Mouse (Mus musculus) embryonic facial prominence, embryonic 14.5 days (tissue): ENCODE data around the gene Aamp. TPM values are rescaled to one million over a fixed set of nuclear protein-coding genes. Genes with fewer than 3 reads are reported as not detected.
"Not testable (repeated sequence)": the region's sequence is repeated elsewhere in the genome, so short reads cannot be mapped to it uniquely, and the experiment has no call there.

Source experiments
- ATAC-seq: fragments of 200-750 bp; cut with Nextera tagmentation; 2 replicates; pipeline ENCODE4 v1.8.0; 2017; ENCODE audit warnings: low read depth, moderate number of reproducible peaks, moderate TSS enrichment
- DNase-seq: peaks from one replicate; pipeline ENCODE4 v3.0.0-alpha.2; 2015; ENCODE audit warnings: low spot score
- H3K27ac ChIP-seq: fragments of 300-500 bp; sonication (generic); replicated peaks from 2 replicates; pipeline ENCODE4 v1.5.1; 2014; ENCODE audit warnings: low read depth, mild to moderate bottlenecking, low read length, moderate library complexity
- H3K27me3 ChIP-seq: fragments of 300-500 bp; sonication (generic); replicated peaks from 2 replicates; pipeline ENCODE4 v1.6.1; 2014; ENCODE audit warnings: low read length; ENCODE audit not compliant: control insufficient read depth, insufficient read depth
- H3K36me3 ChIP-seq: fragments of 300-500 bp; sonication (generic); 2 replicates; pipeline ENCODE4 v1.6.1; 2014; ENCODE audit warnings: low read length, mixed read lengths; ENCODE audit not compliant: control insufficient read depth, insufficient read depth
- H3K4me1 ChIP-seq: fragments of 300-500 bp; sonication (generic); 2 replicates; pipeline ENCODE4 v1.6.1; 2014; ENCODE audit warnings: antibody characterized with exemption, low read length; ENCODE audit not compliant: control insufficient read depth, insufficient read depth
- H3K4me2 ChIP-seq: fragments of 300-500 bp; sonication (generic); 2 replicates; pipeline ENCODE4 v1.6.1; 2014; ENCODE audit warnings: low read depth, mild to moderate bottlenecking, low read length, moderate library complexity, mixed read lengths
- H3K4me3 ChIP-seq: fragments of 300-500 bp; sonication (generic); 2 replicates; pipeline ENCODE4 v1.5.1; 2014; ENCODE audit warnings: low read depth, mild to moderate bottlenecking, low read length
- H3K9ac ChIP-seq: fragments of 300-500 bp; sonication (generic); 2 replicates; pipeline ENCODE4 v1.6.1; 2014; ENCODE audit warnings: low read depth, mild to moderate bottlenecking, low read length, moderate library complexity, mixed read lengths
- H3K9me3 ChIP-seq: fragments of 300-500 bp; sonication (generic); 2 replicates; pipeline ENCODE4 v1.6.1; 2016; ENCODE audit warnings: low read length; ENCODE audit not compliant: control insufficient read depth
- WGBS: fragments of 180-500 bp; shearing (Covaris S2); extraction: QIAGEN DNeasy Blood & Tissue Kit; methylation state at CpG from one replicate; pipeline ENCODE4 v1.1.7; 2014; 5-methylcytosine and 5-hydroxymethylcytosine counted together
- polyA plus RNA-seq: library from polyadenylated mRNA; unstranded; fragments of >200 nt; fragmentation: Nextera tagmentation; extraction: Ambion mirVana; gene quantifications from 2 replicates; pipeline ENCODE4 v1.2.1, GENCODE M21; 2014

Gene Aamp
- 214 and 224 TPM in 2 replicates for polyA plus RNA-seq

DNA sequence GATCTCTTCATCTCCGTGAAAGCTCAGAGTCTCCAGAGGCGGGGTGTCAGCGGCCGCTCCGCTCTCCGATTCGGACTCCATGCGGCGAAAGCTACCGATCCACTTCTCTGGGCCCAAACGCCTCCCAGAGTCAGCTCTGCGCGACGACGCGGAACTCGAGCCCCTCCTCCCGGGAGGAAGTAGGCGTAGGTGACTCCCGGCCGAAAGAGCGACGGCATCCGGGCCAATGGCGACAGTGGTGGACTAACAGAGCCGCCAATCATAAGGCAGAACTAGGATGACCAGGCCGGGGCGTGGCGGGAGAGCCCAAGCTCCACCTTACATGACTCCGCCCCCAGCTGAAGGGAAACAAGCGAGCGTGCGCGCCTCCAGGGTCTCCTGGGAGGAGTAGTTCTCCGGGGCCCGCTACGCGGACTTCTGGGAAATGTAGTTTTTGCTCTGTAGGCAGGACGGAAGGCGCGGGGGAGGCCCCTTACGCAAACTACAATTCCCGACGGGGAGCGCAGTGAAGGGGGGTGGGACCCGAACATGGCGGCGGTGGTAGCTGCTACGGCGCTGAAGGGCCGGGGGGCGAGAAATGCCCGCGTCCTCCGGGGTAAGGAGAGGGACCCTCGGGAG, at the start of gene Aamp, which contains the start of gene Pnkd:
Gene Aamp, minus strand, starts transcription at position 196 of the 618 bp plus-strand sequence.
Gene Pnkd, plus strand, starts transcription at position 388 of the 618 bp plus-strand sequence.
- WGBS, result under 1% methylated on average over 51 of the region's 56 CpGs
- DNase-seq (peak; percentile 100), ATAC-seq (peak; percentile 98)
- Histone ChIP-seq H3K27ac (peak within 1 kb of the TSS; percentile 85), H3K27me3 (no peaks in the 10 kb centered on the region), H3K9me3 (no peaks in the 10 kb centered on the region), H3K4me2 (peak within 1 kb of the TSS; percentile 85), H3K4me1 (peaks cover 4% of the 10 kb centered on the region; the same call in 1 of the 2 replicates), H3K9ac (peak within 1 kb of the TSS; percentile 90), H3K4me3 (peak within 1 kb of the TSS; percentile 90), H3K36me3 (peaks cover 51% of the 10 kb centered on the region)

DNA sequence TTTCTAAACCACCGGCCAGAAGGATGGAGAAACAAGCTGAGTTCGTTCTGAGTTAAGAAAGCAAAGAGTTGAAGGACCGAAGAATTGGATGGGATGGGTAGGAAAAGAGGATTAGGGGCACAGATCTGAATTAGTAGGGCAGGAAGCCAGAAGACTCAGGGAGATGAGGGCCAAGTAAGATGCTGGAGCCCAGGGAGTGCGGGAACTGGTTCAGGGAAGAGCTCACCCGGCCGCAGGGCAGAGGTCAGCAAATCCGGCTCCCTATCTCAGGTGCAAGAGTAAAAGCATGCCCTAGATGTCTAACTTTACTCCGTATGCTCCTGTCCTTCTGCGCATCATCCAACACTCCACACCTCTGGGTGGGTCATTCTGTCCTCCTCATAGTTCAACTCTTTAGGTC, 48.4 kb upstream of the Aamp start:
- H3K27ac ChIP-seq, result peak overlapping the region; percentile 77
- ATAC-seq (no peak), DNase-seq (no peak)
- peak overlapping the region; percentile 56 for H3K4me3 ChIP-seq
- peaks cover 18% of the 10 kb centered on the region for H3K4me1 ChIP-seq
- peak overlapping the region; percentile 89 for H3K4me2 ChIP-seq
- WGBS, result 4% methylated on average over 8 of the region's 9 CpGs
- H3K36me3 ChIP-seq, result no peaks in the 10 kb centered on the region
- peak overlapping the region; percentile 70 for H3K9ac ChIP-seq
- H3K9me3 ChIP-seq, result no peaks in the 10 kb centered on the region
- no peaks in the 10 kb centered on the region for H3K27me3 ChIP-seq

DNA sequence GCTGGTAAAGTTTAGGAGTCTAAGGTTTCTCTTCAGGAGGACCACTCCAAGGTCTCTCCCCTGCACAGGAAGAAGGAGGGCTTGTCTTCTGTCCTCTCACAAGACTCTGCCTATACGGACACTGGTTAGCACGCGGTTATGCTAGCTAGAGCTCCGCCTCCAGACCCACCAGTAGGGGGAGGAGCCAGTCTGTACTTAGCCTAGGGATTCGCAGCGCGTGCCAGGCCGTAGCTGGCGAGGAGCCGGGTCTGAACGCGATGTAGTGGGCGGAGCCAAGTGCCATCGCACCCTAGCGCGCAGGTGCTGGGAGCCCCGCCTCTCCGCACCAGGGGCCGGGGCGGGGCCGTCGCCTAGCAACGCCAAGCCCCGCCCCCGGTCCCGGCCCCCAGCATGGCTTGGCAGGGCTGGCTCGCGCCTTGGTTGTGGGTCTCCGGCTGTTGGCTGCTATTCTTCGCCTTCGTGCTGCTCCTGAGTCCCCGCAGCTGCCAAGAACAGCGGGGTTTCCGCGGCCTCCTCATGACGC, 47.8 kb upstream of the Aamp start:
- H3K27me3 ChIP-seq, result no peaks in the 10 kb centered on the region
- peaks cover 18% of the 10 kb centered on the region for H3K4me1 ChIP-seq
- H3K36me3 ChIP-seq, result no peaks in the 10 kb centered on the region
- H3K27ac ChIP-seq, result peak overlapping the region; percentile 77
- H3K9me3 ChIP-seq, result no peaks in the 10 kb centered on the region
- H3K9ac ChIP-seq, result peak overlapping the region; percentile 70
- ATAC-seq (peak; percentile 95), DNase-seq (peak; percentile 98)
- 0% methylated on average over 24 of the region's 36 CpGs for WGBS
- H3K4me3 ChIP-seq, result peak overlapping the region; percentile 56
- H3K4me2 ChIP-seq, result peak overlapping the region; percentile 89

DNA sequence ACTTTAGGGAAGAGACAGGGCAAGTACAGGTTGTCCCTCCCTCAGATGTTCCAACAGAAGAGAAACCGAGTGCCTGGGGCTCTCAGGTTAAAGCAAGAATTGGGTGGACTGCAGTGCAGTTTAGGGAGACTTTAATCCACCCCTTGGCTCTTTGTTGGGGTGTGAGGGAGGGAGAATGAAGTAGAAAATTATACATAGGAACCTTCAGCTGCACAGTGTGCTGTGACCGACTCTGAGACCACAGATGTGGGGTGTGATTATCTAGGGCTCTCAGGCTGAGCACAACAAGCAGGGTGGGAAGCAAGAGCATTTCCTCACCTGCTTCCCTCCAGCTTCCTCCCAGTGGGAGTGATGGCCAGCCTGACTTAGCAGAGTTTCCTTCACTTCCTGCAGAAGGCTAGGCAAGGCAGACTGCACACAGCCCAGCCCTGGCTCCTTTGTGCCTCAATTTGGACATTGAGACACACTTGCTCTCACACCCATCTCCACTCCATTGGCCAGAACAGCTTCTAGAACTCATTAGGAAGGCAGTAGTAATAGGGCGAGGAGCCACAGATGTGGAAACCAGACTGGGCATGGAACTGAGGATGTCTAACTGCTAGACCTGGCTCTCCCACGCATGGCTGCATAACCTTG, 46.6 kb upstream of the Aamp start:
- no peaks in the 10 kb centered on the region for H3K27me3 ChIP-seq
- 78% methylated on average over 4 of the region's 4 CpGs for WGBS
- no peak overlapping the region for H3K27ac ChIP-seq
- no peak overlapping the region for H3K4me2 ChIP-seq
- no peak for ATAC-seq
- peaks cover 18% of the 10 kb centered on the region for H3K4me1 ChIP-seq
- no peak overlapping the region for H3K9ac ChIP-seq
- no peak for DNase-seq
- no peaks in the 10 kb centered on the region for H3K36me3 ChIP-seq
- H3K4me3 ChIP-seq, result no peak overlapping the region
- H3K9me3 ChIP-seq, result no peaks in the 10 kb centered on the region

DNA sequence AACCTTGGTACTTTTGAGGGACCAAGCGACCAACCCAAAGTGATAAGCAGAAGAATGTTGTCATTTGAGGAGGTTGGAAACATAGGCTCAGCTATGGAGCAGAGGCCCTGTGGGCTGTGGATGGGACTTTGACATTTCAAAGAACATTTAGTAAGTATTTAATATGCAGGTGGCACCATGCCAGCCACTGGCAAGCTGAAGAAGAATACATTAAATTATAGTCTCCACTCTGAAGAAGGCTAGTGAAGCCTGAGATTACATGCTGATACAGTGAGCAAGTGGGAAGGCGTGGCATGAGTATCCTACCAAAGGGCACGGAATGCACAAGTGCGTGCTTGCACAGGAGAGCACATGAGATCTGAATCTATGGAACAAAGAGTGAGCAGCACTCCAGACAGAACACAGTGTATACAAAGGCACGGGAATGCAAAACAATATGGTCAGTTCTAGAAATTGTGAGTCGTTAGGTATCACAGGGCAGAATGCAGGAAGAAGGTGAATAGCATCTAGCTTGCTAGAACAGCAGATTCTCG, 45.4 kb upstream of the Aamp start:
- Histone ChIP-seq H3K4me3 (no peak overlapping the region), H3K4me2 (no peak overlapping the region), H3K9ac (no peak overlapping the region), H3K27ac (no peak overlapping the region), H3K4me1 (peaks cover 17% of the 10 kb centered on the region), H3K36me3 (no peaks in the 10 kb centered on the region), H3K27me3 (no peaks in the 10 kb centered on the region), H3K9me3 (no peaks in the 10 kb centered on the region)
- DNase-seq (no peak), ATAC-seq (no peak)
- 76% methylated on average over 7 of the region's 7 CpGs for WGBS

DNA sequence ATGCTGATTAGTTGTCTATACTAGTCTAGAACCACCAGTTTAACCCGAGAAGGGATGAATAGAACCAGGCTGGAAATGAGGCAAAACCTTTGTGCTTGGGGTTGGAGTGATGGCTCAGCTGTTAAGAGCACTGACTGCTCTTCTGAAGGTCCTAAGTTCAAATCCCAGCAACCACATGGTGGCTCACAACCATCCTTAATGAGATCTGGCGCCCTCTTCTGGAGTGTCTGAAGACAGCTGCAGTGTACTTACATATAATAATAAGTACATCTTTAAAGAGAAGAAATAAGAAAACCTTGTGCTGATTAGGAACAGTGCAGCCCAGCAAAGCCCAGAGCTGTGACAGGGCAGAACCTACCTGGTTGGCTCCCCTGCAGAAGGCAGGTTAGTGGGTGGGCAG, 42.4 kb upstream of the Aamp start:
- H3K4me1 ChIP-seq, H3K36me3 ChIP-seq, DNase-seq, H3K9me3 ChIP-seq, H3K27ac ChIP-seq, H3K9ac ChIP-seq, H3K4me3 ChIP-seq, ATAC-seq, H3K27me3 ChIP-seq, H3K4me2 ChIP-seq: not testable (repeated sequence)
- WGBS, result 70% methylated on average over 2 of the region's 2 CpGs

DNA sequence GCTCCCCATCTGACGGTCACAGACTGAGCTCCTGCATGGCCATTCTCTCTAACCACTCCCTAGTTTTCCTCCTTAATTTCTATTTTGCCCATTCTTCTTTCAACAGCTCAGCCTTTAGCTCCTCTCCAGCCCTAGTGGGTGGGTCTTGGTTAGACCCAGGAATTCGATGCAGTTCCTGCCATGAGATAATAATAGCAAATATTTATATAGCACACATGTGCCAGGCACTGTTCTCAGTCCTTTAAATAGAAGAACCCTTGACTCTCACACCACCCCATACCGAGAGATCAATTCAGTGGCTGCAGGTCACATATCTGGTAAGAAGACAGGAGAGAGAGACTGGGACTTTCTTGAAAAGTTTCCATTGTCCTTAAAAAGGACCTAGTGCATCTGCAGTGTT, 36.9 kb upstream of the Aamp start:
- Histone ChIP-seq H3K36me3 (no peaks in the 10 kb centered on the region), H3K4me2 (no peak overlapping the region), H3K4me3 (no peak overlapping the region), H3K27ac (no peak overlapping the region), H3K9ac (no peak overlapping the region), H3K4me1 (no peaks in the 10 kb centered on the region), H3K9me3 (no peaks in the 10 kb centered on the region), H3K27me3 (no peaks in the 10 kb centered on the region)
- DNase-seq, result no peak
- 69% methylated on average over 3 of the region's 3 CpGs for WGBS
- ATAC-seq, result no peak

DNA sequence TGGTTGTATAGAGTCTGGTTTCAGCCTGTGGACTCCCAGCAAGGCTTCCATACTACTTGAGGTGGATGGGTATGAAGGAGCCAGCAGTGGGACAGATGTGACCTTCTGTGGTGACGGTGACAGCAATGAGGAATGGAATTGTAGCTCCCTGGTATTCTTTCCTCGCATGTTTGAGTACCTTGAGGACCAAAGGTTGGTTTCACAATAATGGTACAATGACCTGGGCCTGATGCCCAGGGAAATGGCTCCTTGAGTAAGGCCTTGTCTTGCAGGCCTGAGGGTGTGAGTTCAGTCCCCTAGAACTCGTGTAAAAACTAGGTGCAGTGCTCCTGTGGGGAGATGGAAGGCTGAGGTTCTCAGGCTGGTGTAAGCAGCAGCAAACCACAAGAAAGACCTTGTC, 34.2 kb upstream of the Aamp start:
- H3K4me1 ChIP-seq, result no peaks in the 10 kb centered on the region
- no peak overlapping the region for H3K9ac ChIP-seq
- DNase-seq, result no peak
- no peaks in the 10 kb centered on the region for H3K36me3 ChIP-seq
- no peak overlapping the region for H3K27ac ChIP-seq
- H3K4me3 ChIP-seq, result no peak overlapping the region
- H3K9me3 ChIP-seq, result no peaks in the 10 kb centered on the region
- WGBS, result 84% methylated on average over 3 of the region's 3 CpGs
- H3K4me2 ChIP-seq, result no peak overlapping the region
- ATAC-seq, result no peak
- no peaks in the 10 kb centered on the region for H3K27me3 ChIP-seq
